Mouse (Mus musculus) liver, embryonic 11.5 days (tissue): ENCODE data around the gene Ccer1. TPM values are rescaled to one million over a fixed set of nuclear protein-coding genes. Genes with fewer than 3 reads are reported as not detected.

ENCODE experiments used
- ATAC-seq: fragments of 200-750 bp; cut with Nextera tagmentation; replicated peaks from 2 replicates; pipeline ENCODE4 v1.8.0; 2017; ENCODE audit warnings: moderate number of reproducible peaks, mild to moderate bottlenecking, moderate TSS enrichment, moderate library complexity; ENCODE audit not compliant: low FRiP score
- DNase-seq: peaks from one replicate; pipeline ENCODE4 v3.0.0-alpha.2; 2017; ENCODE audit warnings: low spot score
- H3K27ac ChIP-seq: fragments of 300-500 bp; sonication (generic); 2 replicates; pipeline ENCODE4 v1.5.1; 2014; ENCODE audit warnings: mild to moderate bottlenecking, low read depth, low read length, control low read depth
- H3K27me3 ChIP-seq: fragments of 300-500 bp; sonication (generic); replicated peaks from 2 replicates; pipeline ENCODE4 v1.6.1; 2014; ENCODE audit warnings: low read length, mixed read lengths; ENCODE audit not compliant: control insufficient read depth, insufficient read depth
- H3K36me3 ChIP-seq: fragments of 300-500 bp; sonication (generic); 2 replicates; pipeline ENCODE4 v1.6.1; 2014; ENCODE audit warnings: mild to moderate bottlenecking, low read length, moderate library complexity, mixed read lengths; ENCODE audit not compliant: control insufficient read depth, insufficient read depth
- H3K4me1 ChIP-seq: fragments of 300-500 bp; sonication (generic); replicated peaks from 2 replicates; pipeline ENCODE4 v1.6.1; 2014; ENCODE audit warnings: low read length, mixed read lengths; ENCODE audit not compliant: control insufficient read depth, insufficient read depth
- H3K4me2 ChIP-seq: fragments of 300-500 bp; sonication (generic); 2 replicates; pipeline ENCODE4 v1.6.1; 2014; ENCODE audit warnings: mild to moderate bottlenecking, control low read depth, moderate library complexity
- H3K4me3 ChIP-seq: fragments of 300-500 bp; sonication (generic); 2 replicates; pipeline ENCODE4 v1.5.1; 2014; ENCODE audit warnings: low read depth, low read length, control low read depth
- H3K9ac ChIP-seq: fragments of 300-500 bp; sonication (generic); 2 replicates; pipeline ENCODE4 v1.6.1; 2014; ENCODE audit warnings: low read depth, low read length, control low read depth
- H3K9me3 ChIP-seq: fragments of 300-500 bp; sonication (generic); 2 replicates; pipeline ENCODE4 v1.6.1; 2016; ENCODE audit warnings: low read length, inconsistent platforms, mixed read lengths; ENCODE audit not compliant: control insufficient read depth
- WGBS: fragments of 180-500 bp; shearing (Covaris S2); extraction: QIAGEN DNeasy Blood & Tissue Kit; methylation state at CpG from one replicate; pipeline ENCODE4 v1.1.7; 2014; 5-methylcytosine and 5-hydroxymethylcytosine counted together
- polyA plus RNA-seq: library from polyadenylated mRNA; unstranded; fragments of >200 nt; fragmentation: Nextera tagmentation; extraction: Ambion mirVana; gene quantifications from 2 replicates; pipeline ENCODE4 v1.2.1, GENCODE M21; 2014

Ccer1 gene
- polyA plus RNA-seq, 1 experiment from 2014 or later, result not detected

- no peak for ATAC-seq
- no peak overlapping the region for H3K4me3 ChIP-seq
- no peaks in the 10 kb centered on the region for H3K36me3 ChIP-seq
- no peak for DNase-seq
- no peaks in the 10 kb centered on the region for H3K9me3 ChIP-seq
- no peak overlapping the region for H3K27ac ChIP-seq
- WGBS, result 70% methylated on average over 3 of the region's 3 CpGs
- no peak overlapping the region for H3K9ac ChIP-seq
- H3K4me2 ChIP-seq, result no peak overlapping the region
- H3K4me1 ChIP-seq, result no peaks in the 10 kb centered on the region
- no peaks in the 10 kb centered on the region for H3K27me3 ChIP-seq
Measured at GRCm38 (mm10) chr10:97689425-97689824, 3.4 kb upstream of the Ccer1 start.

- Histone ChIP-seq H3K9me3 (no peaks in the 10 kb centered on the region), H3K36me3 (no peaks in the 10 kb centered on the region), H3K4me3 (no peak overlapping the region), H3K27ac (no peak overlapping the region), H3K27me3 (no peaks in the 10 kb centered on the region), H3K4me1 (no peaks in the 10 kb centered on the region), H3K4me2 (no peak overlapping the region), H3K9ac (no peak overlapping the region)
- WGBS, result 83% methylated on average over 37 of the region's 37 CpGs
- ATAC-seq (no peak), DNase-seq (no peak)
Measured at GRCm38 (mm10) chr10:97693398-97694135, 708 bp downstream of the Ccer1 start.

GRCm38 (mm10) chr10:97702321-97702720 lies 9.5 kb downstream of the Ccer1 start:
- DNase-seq, result no peak
- H3K4me1 ChIP-seq, result no peaks in the 10 kb centered on the region
- no peaks in the 10 kb centered on the region for H3K9me3 ChIP-seq
- H3K27ac ChIP-seq, result no peak overlapping the region
- no peak overlapping the region for H3K4me3 ChIP-seq
- no peak overlapping the region for H3K4me2 ChIP-seq
- H3K36me3 ChIP-seq, result no peaks in the 10 kb centered on the region
- no peaks in the 10 kb centered on the region for H3K27me3 ChIP-seq
- no peak for ATAC-seq
- H3K9ac ChIP-seq, result no peak overlapping the region

- no peaks in the 10 kb centered on the region for H3K27me3 ChIP-seq
- 52% methylated on average over 1 of the region's 1 CpGs for WGBS
- DNase-seq (no peak), ATAC-seq (no peak)
- H3K27ac ChIP-seq, result no peak overlapping the region
- H3K36me3 ChIP-seq, result no peaks in the 10 kb centered on the region
- no peak overlapping the region for H3K4me3 ChIP-seq
- H3K4me2 ChIP-seq, result no peak overlapping the region
- no peak overlapping the region for H3K9ac ChIP-seq
- no peaks in the 10 kb centered on the region for H3K4me1 ChIP-seq
- H3K9me3 ChIP-seq, result no peaks in the 10 kb centered on the region
Measured at GRCm38 (mm10) chr10:97704562-97704961, 11.7 kb downstream of the Ccer1 start.

GRCm38 (mm10) chr10:97712687-97713086 lies 19.8 kb downstream of the Ccer1 start:
- H3K9ac ChIP-seq, result no peak overlapping the region
- DNase-seq (no peak), ATAC-seq (no peak)
- H3K4me1 ChIP-seq, result no peaks in the 10 kb centered on the region
- no peak overlapping the region for H3K27ac ChIP-seq
- 2% methylated on average over 5 of the region's 5 CpGs for WGBS
- no peak overlapping the region for H3K4me2 ChIP-seq
- H3K4me3 ChIP-seq, result no peak overlapping the region
- H3K27me3 ChIP-seq, result no peaks in the 10 kb centered on the region
- no peaks in the 10 kb centered on the region for H3K9me3 ChIP-seq
- H3K36me3 ChIP-seq, result no peaks in the 10 kb centered on the region

- Histone ChIP-seq H3K9me3 (no peaks in the 10 kb centered on the region), H3K4me3 (no peak overlapping the region), H3K9ac (no peak overlapping the region), H3K27ac (no peak overlapping the region), H3K27me3 (no peaks in the 10 kb centered on the region), H3K36me3 (no peaks in the 10 kb centered on the region), H3K4me2 (no peak overlapping the region), H3K4me1 (no peaks in the 10 kb centered on the region)
- 74% methylated on average over 4 of the region's 4 CpGs for WGBS
- DNase-seq (no peak), ATAC-seq (no peak)
Measured at GRCm38 (mm10) chr10:97714584-97714983, 21.7 kb downstream of the Ccer1 start.

- no peak for DNase-seq
- no peaks in the 10 kb centered on the region for H3K9me3 ChIP-seq
- no peaks in the 10 kb centered on the region for H3K27me3 ChIP-seq
- H3K4me1 ChIP-seq, result no peaks in the 10 kb centered on the region
- no peak overlapping the region for H3K9ac ChIP-seq
- WGBS, result 74% methylated on average over 3 of the region's 3 CpGs
- no peak overlapping the region for H3K27ac ChIP-seq
- H3K4me3 ChIP-seq, result no peak overlapping the region
- no peaks in the 10 kb centered on the region for H3K36me3 ChIP-seq
- no peak overlapping the region for H3K4me2 ChIP-seq
- no peak for ATAC-seq
Measured at GRCm38 (mm10) chr10:97715289-97715906, 22.5 kb downstream of the Ccer1 start.

GRCm38 (mm10) chr10:97717233-97717632 lies 24.4 kb downstream of the Ccer1 start:
- 69% methylated on average over 1 of the region's 1 CpGs for WGBS
- Histone ChIP-seq H3K4me3 (no peak overlapping the region), H3K27me3 (no peaks in the 10 kb centered on the region), H3K4me2 (no peak overlapping the region), H3K9ac (no peak overlapping the region), H3K27ac (no peak overlapping the region), H3K36me3 (no peaks in the 10 kb centered on the region), H3K9me3 (no peaks in the 10 kb centered on the region), H3K4me1 (no peaks in the 10 kb centered on the region)
- ATAC-seq (no peak), DNase-seq (no peak)

GRCm38 (mm10) chr10:97718021-97718420 lies 25.2 kb downstream of the Ccer1 start:
- ATAC-seq, result no peak

More at GRCm38 (mm10) chr10:97718021-97718420, 25.2 kb downstream of the Ccer1 start:
- Histone ChIP-seq H3K4me3 (no peak overlapping the region), H3K27me3 (no peaks in the 10 kb centered on the region), H3K4me1 (no peaks in the 10 kb centered on the region), H3K36me3 (no peaks in the 10 kb centered on the region), H3K27ac (no peak overlapping the region), H3K9me3 (no peaks in the 10 kb centered on the region), H3K4me2 (no peak overlapping the region), H3K9ac (no peak overlapping the region)
- 56% methylated on average over 2 of the region's 2 CpGs for WGBS
- DNase-seq, result no peak
